Mouse (Mus musculus): ENCODE measurements around the gene Zdhhc14.

- TF ChIP-seq EP300 (optimal IDR thresholded peaks at IDR 0.05), result no peak
- TF ChIP-seq CTCF (IDR thresholded peaks at IDR 0.05; ENCODE audit: low read depth), result no peak
These were observed 157.8 kb downstream of the Zdhhc14 start for GRCm38 (mm10) chr17:5650124-5650523.
